In the genomic region with DNA sequence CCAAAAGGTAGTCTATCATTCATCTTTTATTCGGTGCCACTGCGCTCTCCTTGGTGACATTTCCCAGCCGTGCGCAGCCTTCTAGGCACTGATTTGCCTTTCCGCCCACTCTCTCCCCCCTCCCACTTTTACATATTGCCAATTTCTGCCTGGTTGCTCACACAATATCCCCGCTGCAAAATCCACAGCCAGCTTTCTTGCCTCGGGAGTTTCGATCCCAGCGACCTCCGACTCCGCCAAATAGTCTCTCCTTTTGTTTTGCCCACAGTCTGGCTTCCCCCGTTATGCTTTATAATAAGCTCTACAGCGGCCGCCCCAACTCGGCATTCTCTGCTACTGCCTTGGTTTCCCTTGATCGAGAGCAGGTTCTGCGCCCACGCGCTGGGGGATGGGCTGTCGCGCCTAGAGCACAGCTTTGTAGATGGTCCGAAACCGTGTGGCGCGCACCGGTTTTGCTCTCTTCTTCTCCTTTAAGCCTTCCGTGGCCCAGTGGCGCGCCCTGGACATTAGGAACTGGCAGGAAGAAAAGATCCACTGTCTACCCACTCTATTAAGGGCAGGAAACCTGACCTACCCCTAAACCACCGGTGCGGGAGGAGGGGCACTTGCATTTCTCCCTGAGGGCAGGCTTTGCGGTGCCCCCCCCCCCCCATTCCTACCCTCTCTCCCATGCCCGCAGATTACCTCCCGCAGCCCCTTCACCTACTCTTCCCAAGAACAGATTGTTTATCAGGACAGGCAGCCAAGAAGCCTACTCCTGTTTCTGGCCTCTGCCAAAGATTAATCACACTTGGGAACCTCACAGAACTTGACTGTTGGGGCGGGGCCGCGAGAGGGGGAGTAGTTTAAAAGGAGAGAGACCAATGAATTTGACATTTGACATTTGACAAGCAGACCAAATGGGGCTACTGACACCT, we compare ENCODE assay signal across 8 mouse cellular contexts. TPM values are rescaled to one million over a fixed set of nuclear protein-coding genes. Genes with fewer than 3 reads are reported as not detected.
A peak's percentile ranks its signal among the peaks of the same experiment; 100 is the strongest.
DNase-seq lines count a peak whose midpoint lies in the region; ATAC-seq lines count a peak whose summit lies in the region.

No protein-coding gene starts in this region.

- peak; percentile 83 for DNase-seq in 3134 (ENCODE audit: extremely low read depth, insufficient read length, low spot score)
- DNase-seq in ZHBTc4 (ENCODE audit: low read depth, low spot score), result peak; percentile 72
- DNase-seq in heart, adult 8-10 months (ENCODE audit: low spot score), result peak; percentile 92
- peak; percentile 92 to 93 for DNase-seq in kidney, adult 8-10 months
- peak; percentile 74 for DNase-seq in neural tube, embryonic 11.5 days (ENCODE audit: low spot score)
- peak; percentile 86 for DNase-seq in testis, postnatal 10 days (ENCODE audit: low spot score)

- 2% methylated on average over 37 of the region's 37 CpGs for WGBS in liver, embryonic 16.5 days (ENCODE audit: insufficient replicate concordance)
- WGBS in neural tube, embryonic 11.5 days, result under 1% methylated on average over 37 of the region's 37 CpGs

- H3K27ac ChIP-seq in liver, embryonic 16.5 days (ENCODE audit: low read length), result peak overlapping the region; percentile 76
- peak overlapping the region; percentile 85 for H3K27ac ChIP-seq in neural tube, embryonic 11.5 days (ENCODE audit: low read depth, low read length)

- H3K9ac ChIP-seq in liver, embryonic 16.5 days (ENCODE audit: low read depth, low read length), result peak overlapping the region; percentile 42
- peak overlapping the region; percentile 46 for H3K9ac ChIP-seq in neural tube, embryonic 11.5 days (ENCODE audit: low read length)

- ATAC-seq in common myeloid progenitor, adult 5-6 weeks (replicated peaks; ENCODE audit: low read depth, poor library complexity, severe bottlenecking), result peak; percentile 17; the same call in 1 of the 2 replicates
- no peak for ATAC-seq in liver, embryonic 16.5 days (ENCODE audit: low read depth)
- no peak for ATAC-seq in neural tube, embryonic 11.5 days (ENCODE audit: insufficient read depth, low FRiP score, low TSS enrichment)

- H3K4me2 ChIP-seq in liver, embryonic 16.5 days (ENCODE audit: low read depth, low read length), result peak overlapping the region; percentile 69
- peak overlapping the region; percentile 48 for H3K4me2 ChIP-seq in neural tube, embryonic 11.5 days (ENCODE audit: low read depth)

- H3K36me3 ChIP-seq in liver, embryonic 16.5 days (ENCODE audit: control insufficient read depth, insufficient read depth), result no peaks in the 10 kb centered on the region
- H3K36me3 ChIP-seq in neural tube, embryonic 11.5 days (ENCODE audit: control insufficient read depth, insufficient read depth, low read length), result no peaks in the 10 kb centered on the region

- H3K9me3 ChIP-seq in liver, embryonic 16.5 days (replicated peaks; ENCODE audit: control insufficient read depth, low read length), result no peaks in the 10 kb centered on the region
- no peaks in the 10 kb centered on the region for H3K9me3 ChIP-seq in neural tube, embryonic 11.5 days (ENCODE audit: control insufficient read depth, low read length)

- H3K4me1 ChIP-seq in liver, embryonic 16.5 days (ENCODE audit: control insufficient read depth, low read depth, low read length), result peaks cover 78% of the 10 kb centered on the region
- H3K4me1 ChIP-seq in neural tube, embryonic 11.5 days (ENCODE audit: control insufficient read depth, insufficient read depth, low read length), result peaks cover 68% of the 10 kb centered on the region

- peaks cover 27% of the 10 kb centered on the region for H3K27me3 ChIP-seq in liver, embryonic 16.5 days (ENCODE audit: control insufficient read depth, insufficient read depth, low read depth, low read length)
- peaks cover 3% of the 10 kb centered on the region; the same call in 1 of the 2 replicates for H3K27me3 ChIP-seq in neural tube, embryonic 11.5 days (ENCODE audit: control insufficient read depth, insufficient read depth, low read length)

- peak overlapping the region; percentile 55 for H3K4me3 ChIP-seq in liver, embryonic 16.5 days (ENCODE audit: low read depth, low read length)
- peak overlapping the region; percentile 19 for H3K4me3 ChIP-seq in neural tube, embryonic 11.5 days (ENCODE audit: low read depth, low read length)

RNA-seq across cellular contexts. Expression of a gene that starts 7.4 kb away (rescaled TPM):
- 1.9 and 3.6 TPM in 2 replicates for total RNA-seq in common myeloid progenitor, adult 5-6 weeks (2017)
- total RNA-seq in heart, adult 8-10 months (2022), result 10 to 100 TPM; 26.2 to 30.4 (median 27.8) TPM
- polyA plus RNA-seq in liver, embryonic 16.5 days (2015; fragmentation: Nextera tagmentation; extraction: Ambion mirVana), result 1.8 and 2.3 TPM in 2 replicates
- 19.4 and 20.6 TPM in 2 replicates for polyA plus RNA-seq in neural tube, embryonic 11.5 days (2014; fragmentation: Nextera tagmentation; extraction: Ambion mirVana)

RNA-seq across cellular contexts. Expression of a gene that starts 54.8 kb away (rescaled TPM):
- 23.8 and 33.9 TPM in 2 replicates for total RNA-seq in common myeloid progenitor, adult 5-6 weeks (2017)
- total RNA-seq in heart, adult 8-10 months (2022), result 10 to 100 TPM; 42.4 to 53.8 (median 48.3) TPM
- 7.8 and 7.9 TPM in 2 replicates for polyA plus RNA-seq in liver, embryonic 16.5 days (2015; fragmentation: Nextera tagmentation; extraction: Ambion mirVana)
- polyA plus RNA-seq in neural tube, embryonic 11.5 days (2014; fragmentation: Nextera tagmentation; extraction: Ambion mirVana), result 40.1 and 42.8 TPM in 2 replicates
